Mouse (Mus musculus): Measurements from ENCODE around the gene Hypk.

Hypk gene

DNA sequence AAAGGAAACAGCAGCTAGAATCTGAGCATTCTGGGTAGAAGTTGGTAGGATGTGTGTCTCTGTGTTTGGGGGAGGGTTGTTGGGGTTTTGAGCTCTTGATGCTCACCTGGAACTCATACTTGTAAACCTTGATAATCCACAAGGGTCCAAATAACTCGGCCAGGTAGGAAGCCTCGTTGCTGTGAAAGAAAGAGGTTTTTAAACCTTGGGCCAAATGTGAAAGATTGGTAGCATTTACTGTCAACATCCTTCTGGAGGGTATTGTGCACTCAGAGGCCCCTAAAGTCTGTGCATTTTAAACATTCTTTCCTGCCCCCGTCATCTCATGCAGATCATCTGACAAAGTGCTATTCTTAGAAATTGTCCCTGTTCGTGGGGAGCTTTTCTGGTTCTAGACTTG lies at the start of gene Hypk:
Hypk (plus strand) TSS at position 301 of the 400 bp plus-strand sequence.
- DNase-seq: no peak

GRCm38 (mm10) chr2:121403296-121403695 lies 49.8 kb upstream of the Hypk start:
- no peak for DNase-seq

GRCm38 (mm10) chr2:121408160-121408559 lies 44.9 kb upstream of the Hypk start:
- peak; percentile 57 for DNase-seq

DNA sequence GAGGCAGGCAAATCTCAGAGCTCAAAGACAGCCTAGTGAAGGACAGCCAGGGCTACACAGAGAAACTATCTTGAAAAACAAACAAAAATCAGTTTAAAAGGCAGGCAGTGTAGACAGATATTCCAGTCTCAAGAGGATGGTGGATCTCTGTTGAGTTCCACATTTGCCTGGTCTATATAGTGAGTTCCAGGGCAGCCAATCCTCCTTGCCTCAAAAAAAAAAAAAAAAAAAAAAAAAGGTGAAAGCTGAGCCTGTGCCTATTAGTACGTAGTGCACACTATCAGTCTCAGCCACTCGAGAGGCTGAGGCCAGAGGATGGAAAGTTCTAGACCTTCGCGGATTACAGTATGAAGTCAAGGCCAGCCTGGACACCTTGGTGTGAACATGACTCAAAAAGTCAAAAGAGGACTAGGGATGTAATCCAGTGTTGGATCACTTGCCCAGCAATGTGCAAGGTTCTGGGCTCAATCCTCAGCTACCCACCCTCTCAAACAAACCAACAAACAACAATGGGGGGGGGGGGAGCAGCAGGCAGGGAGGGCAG lies 40.2 kb upstream of the Hypk start:
- DNase-seq: no peak

DNA sequence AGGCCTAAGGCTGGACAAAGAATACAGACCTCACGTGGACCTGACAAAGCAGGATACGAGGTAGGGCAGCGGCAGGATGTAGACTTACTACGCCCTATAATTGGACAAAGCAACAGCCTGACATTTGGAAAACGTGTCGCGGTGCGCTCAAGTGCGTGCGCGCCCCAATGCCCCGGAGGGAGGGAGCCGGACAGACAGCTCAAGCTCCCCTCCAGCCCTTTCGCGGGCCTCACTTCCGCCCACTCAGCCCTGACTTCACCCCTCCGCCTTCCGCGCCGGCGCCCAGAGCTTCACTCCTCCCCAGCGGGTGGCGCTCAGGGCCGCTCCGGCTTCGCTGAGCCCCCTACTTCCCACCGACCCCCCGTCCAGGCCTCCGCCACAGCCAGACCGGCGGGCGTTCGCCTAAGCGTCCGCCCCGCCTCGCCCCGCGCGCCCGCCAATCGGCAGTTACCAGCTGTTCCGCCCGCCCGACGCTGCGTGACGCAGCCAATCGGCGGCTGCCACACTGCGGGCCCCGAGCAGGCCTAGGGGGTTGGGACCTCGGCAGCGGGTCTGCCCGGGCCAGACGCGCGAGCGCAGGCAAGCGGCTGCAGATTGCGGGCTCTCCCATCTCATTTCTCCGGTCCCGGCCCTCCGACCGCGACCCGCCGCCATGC lies 39.6 kb upstream of the Hypk start, which contains the start of the genes Pdia3 and Catsper2:
Pdia3 (plus strand) TSS at position 389 of the 656 bp plus-strand sequence.
Catsper2 (minus strand) TSS at position 406 of the 656 bp plus-strand sequence.
- DNase-seq: peak; percentile 99

GRCm38 (mm10) chr2:121414139-121414685 lies 38.9 kb upstream of the Hypk start:
- no peak for DNase-seq

GRCm38 (mm10) chr2:121415103-121415502 lies 38.0 kb upstream of the Hypk start:
- no peak for DNase-seq

DNA sequence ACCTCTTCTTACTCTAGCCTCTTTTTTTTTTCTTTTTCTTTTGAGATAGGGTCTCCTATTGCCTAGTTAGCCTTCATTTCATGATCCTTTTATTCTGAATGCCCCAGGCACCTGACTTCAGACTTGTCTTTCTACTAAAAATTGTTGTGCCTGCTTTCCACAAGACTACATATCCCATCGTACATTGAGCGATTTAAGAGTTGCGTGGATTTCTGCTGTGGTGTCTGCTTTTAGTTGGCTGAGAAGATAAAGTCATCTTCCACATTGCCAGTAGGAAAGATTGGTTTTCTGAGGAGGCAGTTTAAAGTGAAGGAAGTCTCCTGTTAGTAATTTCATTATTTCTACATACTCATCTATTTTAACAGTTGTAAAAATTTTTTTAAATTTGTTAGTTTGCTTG lies 37.5 kb upstream of the Hypk start:
- DNase-seq: no peak

DNA sequence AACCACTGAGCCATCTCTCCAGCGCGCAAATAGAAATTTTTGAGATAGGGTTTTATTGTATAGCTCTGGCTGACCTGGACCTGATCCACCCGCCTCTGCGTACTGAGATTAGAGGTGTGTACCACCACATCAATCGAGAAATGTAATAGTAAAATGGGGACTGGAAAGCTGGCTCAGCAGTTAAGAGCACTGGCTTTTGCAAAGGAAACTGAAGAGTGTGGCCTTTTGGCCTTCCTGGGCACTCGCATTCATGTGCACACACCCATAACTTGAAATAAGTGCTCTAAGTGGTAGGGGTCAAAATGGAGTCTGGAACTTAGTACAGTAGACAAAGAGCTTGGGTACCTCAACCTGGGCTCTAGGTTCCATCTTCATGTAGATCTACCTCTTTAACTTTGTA lies 36.7 kb upstream of the Hypk start:
- no peak for DNase-seq

GRCm38 (mm10) chr2:121418476-121418875 lies 34.6 kb upstream of the Hypk start:
- DNase-seq: no peak

GRCm38 (mm10) chr2:121423166-121423565 lies 29.9 kb upstream of the Hypk start:
- DNase-seq: no peak

DNA sequence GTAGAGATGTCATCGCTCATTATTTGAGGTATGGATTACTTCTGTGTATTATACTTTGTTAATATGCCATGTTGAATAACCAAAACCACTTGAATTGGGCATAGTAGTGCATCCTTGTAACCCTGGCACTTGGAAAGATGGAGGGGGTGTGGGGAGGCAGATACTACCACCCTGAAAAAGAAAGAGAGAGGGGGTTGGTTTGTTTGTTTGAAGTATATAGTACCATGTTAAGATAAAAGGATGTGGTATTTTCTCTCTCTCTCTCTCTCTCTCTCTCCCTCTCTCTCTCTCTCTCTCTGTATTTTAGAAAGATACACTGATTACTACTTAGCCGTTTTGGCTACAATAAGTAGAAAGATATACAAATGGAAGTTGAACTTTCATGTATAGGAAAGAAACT lies 27.2 kb upstream of the Hypk start:
- DNase-seq: no peak

DNA sequence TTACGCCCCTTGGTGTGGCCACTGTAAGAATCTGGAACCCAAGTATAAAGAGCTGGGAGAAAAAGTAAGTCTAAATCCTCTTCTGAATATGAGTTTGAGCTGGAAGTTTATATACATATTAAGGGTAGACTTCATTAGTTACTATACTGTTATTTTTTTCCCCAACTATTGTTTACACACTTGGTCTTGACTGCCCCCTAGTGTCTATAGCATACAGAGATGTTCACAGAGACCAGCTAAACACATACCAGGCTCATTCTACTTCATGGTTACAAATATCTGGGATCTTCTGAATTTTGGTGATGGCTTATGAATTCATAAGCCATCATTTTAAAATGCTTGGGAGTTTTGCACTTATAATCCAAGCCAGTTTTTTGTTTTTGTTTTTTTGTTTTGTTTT lies 18.2 kb upstream of the Hypk start:
- DNase-seq: peak; percentile 59

DNA sequence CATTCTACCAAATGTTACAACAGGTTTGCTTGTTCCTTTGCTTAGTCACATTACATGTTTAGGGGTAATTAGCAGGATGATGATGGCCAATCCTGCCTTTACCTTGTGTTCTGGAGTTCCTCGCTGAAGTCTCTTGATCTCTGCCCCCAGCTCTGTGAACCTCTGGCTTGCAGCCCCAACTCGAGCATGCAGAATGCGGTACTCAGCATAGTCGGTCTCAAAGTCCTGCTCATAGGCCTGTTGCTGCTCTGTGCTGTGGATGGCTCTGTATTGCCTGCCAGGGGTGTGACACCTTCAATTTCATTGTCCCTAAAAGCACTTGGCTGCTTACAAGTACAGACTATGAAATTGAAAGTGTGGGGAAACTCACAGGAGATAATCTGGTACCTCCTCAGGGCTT lies 13.3 kb upstream of the Hypk start:
- DNase-seq: no peak

GRCm38 (mm10) chr2:121440834-121441605 lies 12.1 kb upstream of the Hypk start:
- no peak for DNase-seq

DNA sequence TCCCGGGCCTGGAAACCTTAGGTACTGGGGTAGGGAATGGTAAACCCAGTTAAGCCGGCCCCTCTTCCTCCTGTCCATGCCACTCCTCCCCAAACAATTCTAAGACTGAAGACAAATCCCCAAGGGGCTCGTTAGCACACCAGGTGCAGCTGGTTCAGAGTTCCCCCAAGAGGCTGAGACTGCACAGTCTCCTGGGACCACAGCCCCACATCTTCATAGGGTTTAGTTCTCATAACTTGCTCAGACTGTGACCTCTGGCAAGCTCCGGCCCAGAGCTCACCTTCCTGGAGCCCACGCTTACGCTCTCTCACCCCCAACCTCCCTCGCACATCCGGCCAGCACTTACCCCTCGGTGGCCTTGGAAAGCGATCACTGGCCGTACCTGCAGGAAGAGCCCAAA lies 11.3 kb upstream of the Hypk start:
- DNase-seq: peak; percentile 5

DNA sequence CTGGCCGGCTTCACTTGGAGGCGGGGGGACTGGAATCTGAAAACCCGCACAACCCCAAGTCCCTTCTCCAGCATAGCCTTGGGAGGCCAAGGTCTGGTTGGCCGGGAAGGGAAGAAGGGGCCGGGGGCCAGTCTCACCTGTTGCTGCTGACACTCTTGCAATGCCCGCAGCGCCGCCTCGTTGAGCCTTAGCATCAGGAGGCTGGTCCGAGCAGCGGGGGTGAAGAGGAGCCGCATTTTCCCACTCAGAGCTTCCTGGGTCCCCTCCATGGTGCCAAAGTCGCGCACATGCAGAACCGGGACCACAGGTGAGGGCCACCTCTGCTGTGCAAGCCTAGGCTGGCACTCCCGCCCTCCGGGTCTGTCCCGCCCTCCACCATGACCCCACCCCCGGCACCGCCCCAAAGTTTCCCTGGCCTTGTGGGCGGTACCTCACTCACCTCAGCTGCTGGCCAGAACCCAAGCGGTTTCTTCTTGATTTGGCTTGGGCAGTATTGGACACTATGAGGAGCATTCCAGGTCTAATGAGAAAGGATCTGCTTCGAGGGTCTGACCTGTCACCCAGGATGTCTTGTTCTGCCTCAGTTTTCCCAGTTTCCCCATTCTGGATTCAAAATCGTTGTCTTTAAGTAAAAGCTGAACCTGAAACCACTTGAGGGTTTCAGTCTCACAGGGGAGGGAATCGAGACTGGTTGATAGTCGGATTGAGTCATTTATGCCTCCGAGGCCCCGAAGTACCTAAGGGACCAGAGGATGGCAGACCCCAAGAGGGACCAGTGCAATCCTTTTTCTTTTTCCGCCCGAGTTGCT lies 10.6 kb upstream of the Hypk start:
- DNase-seq: peak; percentile 54

GRCm38 (mm10) chr2:121443068-121443349 lies 10.1 kb upstream of the Hypk start:
- no peak for DNase-seq

DNA sequence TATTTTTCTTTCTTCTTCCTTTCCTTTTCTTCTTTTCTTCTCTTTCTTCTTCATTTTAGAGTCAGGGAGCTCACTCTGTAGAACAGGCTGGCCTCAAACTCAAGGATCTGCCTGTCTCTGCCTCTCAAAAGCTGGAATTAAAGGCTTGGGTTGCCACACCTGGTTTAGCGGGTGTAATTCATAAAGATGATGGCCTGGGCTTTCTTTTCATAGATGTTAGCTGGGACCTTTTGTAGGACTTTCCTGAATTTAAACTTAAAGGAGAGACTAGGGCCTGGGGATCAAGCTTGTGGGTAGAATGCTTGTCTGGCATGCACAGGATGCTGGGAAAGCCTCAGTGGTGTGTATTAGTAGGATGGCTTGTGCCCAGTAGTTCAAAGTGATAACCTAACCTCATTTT lies 8.9 kb upstream of the Hypk start, which contains the start of gene Ell3:
Ell3 (minus strand) TSS at position 101 of the 400 bp plus-strand sequence.
- no peak for DNase-seq

- DNase-seq: no peak
Observed at GRCm38 (mm10) chr2:121445117-121445516, 8.0 kb upstream of the Hypk start.

- no peak for DNase-seq
Observed at GRCm38 (mm10) chr2:121446506-121446905, 6.6 kb upstream of the Hypk start.

DNA sequence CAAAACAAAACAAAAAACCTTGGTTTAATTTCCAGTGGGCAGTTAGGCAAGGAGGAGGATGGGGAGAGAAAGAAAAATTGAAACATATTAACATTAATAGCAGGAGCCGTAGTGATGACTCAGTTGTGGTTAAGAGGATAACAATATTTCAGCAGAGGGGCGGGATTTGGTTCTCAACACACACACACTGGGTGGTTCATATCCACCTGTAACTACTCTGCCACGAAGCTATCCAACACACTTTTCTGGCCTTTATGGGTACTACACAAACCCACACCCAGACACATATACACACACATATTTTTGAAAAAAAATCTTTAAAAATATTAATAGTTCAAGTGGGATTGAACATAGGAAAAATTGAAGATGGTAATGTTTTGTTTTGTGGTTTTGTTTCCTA lies 6.1 kb upstream of the Hypk start:
- DNase-seq: no peak

GRCm38 (mm10) chr2:121448136-121448535 lies 5.0 kb upstream of the Hypk start:
- peak; percentile 35 for DNase-seq
